Mouse (Mus musculus) NIH3T3 (cell line): ENCODE results near the gene Arhgef17.

Experiments used
- DNase-seq: peaks from one replicate; pipeline ENCODE4 v3.0.0-alpha.2; 2012; ENCODE audit warnings: low read depth

Gene Arhgef17

DNA sequence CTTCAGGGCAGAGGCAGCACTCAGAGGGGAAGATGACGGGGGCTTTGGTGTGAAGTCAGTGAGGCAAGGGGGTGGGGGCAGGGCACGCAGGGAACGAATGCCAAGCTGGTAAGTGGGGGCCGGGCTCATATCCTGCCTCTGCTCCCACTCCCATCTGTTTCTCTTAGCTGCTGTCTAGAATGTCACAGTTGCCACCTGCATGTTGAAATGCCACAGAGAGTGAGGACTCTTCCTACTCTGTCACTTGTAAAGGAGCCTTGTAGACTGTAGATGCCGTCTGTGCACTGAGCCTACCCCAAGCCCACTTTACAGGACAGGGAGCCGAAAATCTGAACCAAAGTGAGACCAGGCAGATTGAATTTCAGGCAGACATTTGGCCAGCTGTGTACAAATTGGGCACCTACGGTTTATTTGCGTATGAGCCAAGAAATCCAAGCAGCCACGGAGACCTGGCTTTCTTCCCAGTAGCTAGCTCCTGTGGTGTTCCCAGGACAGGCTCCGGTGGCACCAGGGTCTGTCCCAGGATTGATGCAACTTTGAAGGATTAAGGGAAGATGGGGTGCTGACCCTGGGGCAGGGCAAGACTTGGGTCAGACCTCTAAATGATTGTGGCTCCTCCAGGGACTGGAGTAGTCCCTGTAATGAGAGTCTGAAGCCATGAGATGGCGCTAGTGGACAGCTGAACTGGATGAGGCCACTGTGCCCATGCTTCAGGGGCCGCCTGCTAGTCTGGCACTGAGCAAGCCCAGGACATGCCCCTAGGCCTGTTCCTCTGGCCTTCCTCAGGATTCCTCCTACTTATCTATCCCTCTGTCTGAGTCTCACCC, 11.1 kb upstream of the Arhgef17 start:
- peak; percentile 76 for DNase-seq

- no peak for DNase-seq
Observed at GRCm38 (mm10) chr7:100941169-100941568, 9.3 kb upstream of the Arhgef17 start.

- DNase-seq: no peak
Observed at GRCm38 (mm10) chr7:100938106-100938505, 6.2 kb upstream of the Arhgef17 start.

DNA sequence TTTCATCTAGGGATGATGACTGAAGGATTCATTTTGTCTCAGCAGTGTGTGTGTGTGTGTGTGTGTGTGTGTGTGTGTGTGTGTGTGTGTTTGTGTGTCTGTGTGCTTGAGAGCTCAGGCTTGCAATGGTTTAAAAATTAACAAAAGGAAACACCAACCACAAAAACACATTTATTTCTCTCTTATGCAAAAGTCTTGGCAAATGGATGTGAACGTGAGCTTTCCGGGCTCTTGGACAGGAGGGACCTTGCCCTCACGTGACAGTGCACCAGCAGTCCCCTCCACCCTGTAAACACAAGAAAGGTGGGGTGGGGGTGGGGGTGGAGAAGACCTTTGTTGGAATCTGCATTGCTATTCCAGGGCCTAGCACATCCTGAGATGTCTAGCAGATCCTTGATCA, 5.6 kb upstream of the Arhgef17 start:
- DNase-seq: no peak

DNA sequence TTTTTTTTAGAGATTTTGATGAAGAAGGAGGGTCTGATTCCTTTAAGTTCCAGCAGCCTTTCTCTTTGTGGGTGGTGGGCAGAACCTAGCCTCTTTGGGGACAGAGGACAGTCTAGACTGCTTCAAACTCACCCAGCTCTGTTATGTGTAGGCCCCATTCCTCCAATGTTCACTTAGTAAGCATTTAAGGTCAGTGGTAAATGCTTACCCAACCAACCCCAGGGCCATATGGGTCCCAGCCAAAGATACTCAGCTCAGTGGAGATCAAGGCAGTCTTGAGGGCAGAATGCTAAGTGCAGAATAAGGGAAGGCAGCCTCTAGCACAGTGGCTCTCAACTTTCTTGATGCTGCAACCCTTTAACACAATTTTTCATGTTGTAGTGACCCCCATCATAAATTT, 1.6 kb upstream of the Arhgef17 start:
- no peak for DNase-seq

DNA sequence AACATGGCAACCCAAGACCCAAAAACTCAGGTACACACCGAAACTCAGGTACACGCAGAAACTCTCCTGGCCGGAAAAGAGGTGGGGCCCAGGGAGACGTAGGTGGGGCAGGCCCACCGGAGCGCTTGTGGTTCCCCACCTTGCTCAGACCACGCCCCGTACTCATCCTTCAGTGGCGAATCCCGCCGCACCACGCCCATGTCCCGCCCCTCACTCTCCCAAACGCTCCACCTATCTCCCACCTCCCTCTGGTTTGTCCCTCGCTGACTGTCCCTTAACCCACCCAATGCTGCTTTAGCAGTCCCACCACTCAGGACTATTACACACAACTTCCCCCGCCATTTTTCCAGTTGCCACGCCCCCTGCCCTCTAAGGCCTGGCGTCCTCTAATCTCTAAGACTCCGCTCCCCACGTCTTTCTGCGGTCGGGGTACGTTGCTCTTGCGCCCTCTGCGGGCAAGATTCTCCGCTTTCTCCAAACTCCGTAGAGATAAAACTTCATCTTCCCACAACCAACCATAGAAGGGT, 637 bp upstream of the Arhgef17 start:
- peak; percentile 94 for DNase-seq

DNA sequence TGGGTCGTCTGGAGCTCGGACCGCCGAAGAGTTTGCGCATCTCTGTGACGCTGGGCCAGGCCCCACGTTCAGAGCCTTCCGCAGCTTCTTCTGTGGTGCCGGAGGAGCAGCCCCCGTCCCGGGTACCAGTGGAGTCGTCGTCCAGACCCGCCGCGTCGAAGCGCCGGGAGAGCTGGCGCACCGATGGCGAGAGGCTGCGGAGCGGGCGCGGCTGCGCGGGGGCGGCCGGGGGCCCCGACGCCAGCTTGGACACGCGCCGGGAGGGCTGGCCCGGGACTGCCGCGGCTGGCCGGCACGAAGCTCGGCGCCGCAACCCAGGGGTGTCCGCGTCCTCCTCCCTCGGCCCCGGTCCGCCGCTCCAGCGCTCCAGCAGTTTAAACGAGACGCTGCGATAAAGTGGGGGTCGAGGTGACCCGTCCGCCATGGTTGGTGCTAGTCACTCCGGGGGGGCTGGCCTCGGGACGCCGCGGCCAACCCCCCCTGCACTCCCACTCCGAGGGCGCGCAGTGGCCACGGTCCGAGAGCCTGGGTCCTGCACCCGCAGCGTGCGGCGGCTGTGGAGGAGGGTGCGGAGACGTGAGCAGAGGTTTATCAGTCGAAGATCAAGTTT, 486 bp downstream of the Arhgef17 start:
- peak; percentile 68 for DNase-seq

- peak; percentile 88 for DNase-seq
Observed at GRCm38 (mm10) chr7:100930619-100931315, 1.1 kb downstream of the Arhgef17 start.

GRCm38 (mm10) chr7:100929639-100930303, 2.1 kb downstream of the Arhgef17 start:
- DNase-seq: no peak

GRCm38 (mm10) chr7:100928456-100928855, 3.5 kb downstream of the Arhgef17 start:
- DNase-seq: peak; percentile 36

GRCm38 (mm10) chr7:100927287-100928000, 4.5 kb downstream of the Arhgef17 start:
- no peak for DNase-seq

- no peak for DNase-seq
Observed at GRCm38 (mm10) chr7:100926311-100926923, 5.5 kb downstream of the Arhgef17 start.

GRCm38 (mm10) chr7:100924674-100925445, 7.0 kb downstream of the Arhgef17 start:
- no peak for DNase-seq

GRCm38 (mm10) chr7:100924200-100924599, 7.7 kb downstream of the Arhgef17 start:
- no peak for DNase-seq

DNA sequence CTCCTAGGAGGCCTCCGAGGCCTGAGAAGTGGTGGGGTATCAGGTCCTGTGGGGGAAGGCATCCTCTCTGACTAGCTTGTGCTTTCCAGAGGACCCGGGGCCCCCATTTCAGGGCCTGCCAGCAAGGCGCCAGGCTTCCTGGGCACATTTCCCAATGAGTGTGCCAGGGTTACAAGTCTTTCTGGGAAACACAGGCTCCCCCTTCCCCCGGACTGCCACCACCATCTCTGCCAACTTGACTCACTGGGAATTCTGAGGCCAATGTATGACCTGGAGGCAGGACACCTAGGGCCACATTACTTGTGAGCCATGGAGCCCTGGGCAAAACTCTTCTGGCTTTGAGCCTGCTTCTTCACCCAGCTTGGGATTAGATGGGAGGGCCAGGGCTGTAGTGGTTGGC, 9.0 kb downstream of the Arhgef17 start:
- peak; percentile 54 for DNase-seq

- DNase-seq: no peak
Observed at GRCm38 (mm10) chr7:100921289-100921688, 10.6 kb downstream of the Arhgef17 start.

- DNase-seq: peak; percentile 75
Observed at GRCm38 (mm10) chr7:100919809-100920107, 12.1 kb downstream of the Arhgef17 start.

- no peak for DNase-seq
Observed at GRCm38 (mm10) chr7:100919006-100919808, 12.7 kb downstream of the Arhgef17 start.

GRCm38 (mm10) chr7:100918176-100918575, 13.7 kb downstream of the Arhgef17 start:
- DNase-seq: peak; percentile 82

GRCm38 (mm10) chr7:100917751-100918150, 14.2 kb downstream of the Arhgef17 start:
- DNase-seq: peak; percentile 41
